Mouse (Mus musculus): ENCODE measurements at regions not wholly inside any gene's neighbourhood (a gene's known extent, or its start where the extent isn't known, plus 50 kb on each side); places are given as distances from the start of the nearest gene placed in this dataset.

DNA sequence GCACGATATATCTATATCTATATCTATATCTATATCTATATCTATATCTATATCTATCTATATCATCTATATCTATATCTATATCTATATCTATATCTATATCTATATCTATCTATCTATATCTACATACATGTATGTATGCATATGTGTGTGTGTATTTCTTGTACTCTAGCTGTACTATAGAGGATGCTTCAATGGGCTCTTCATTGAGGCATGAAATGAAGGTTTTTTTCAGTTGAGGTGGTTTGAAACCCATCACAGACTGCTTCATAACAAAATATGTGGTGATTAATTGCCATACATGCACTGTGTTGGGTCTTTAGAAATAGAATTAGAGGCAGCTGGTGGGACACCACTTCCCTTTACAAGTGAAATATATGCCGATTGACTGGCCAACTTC lies 177.9 kb upstream of the Ogfrl1 start:
- Histone ChIP-seq H3K4me3 (ENCODE audit: insufficient read depth, low read length) (no peak overlapping the region), H3K4me1 (ENCODE audit: control insufficient read depth, insufficient read depth, low read length) (no peaks in the 10 kb centered on the region), H3K27ac (ENCODE audit: insufficient read depth, low read length) (no peak overlapping the region)
- TF ChIP-seq POLR2A (IDR thresholded peaks at IDR 0.05; ENCODE audit: extremely low read depth, insufficient read depth, low read length) (no peak), CTCF (IDR thresholded peaks at IDR 0.05; ENCODE audit: extremely low read depth, insufficient read depth, low read length) (no peak)

DNA sequence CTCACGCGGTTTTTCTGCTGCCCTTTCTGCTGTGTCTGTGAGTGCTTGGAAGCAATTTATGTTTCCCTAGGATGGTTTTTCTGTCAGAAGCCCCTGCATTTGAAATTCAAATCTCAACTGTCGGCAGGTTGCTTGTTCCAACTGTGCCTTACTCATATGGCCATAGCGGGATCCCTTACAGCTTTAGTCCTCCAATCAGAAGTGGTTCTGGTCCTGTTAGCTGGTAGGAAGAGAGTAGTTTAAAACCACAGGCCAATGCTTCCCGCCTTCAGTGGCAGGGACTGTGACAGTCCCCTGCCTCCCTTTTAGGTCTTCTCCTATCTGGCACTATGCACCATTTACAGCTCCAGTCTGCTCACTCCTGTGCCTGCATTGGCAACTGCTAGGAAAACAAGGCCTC lies 178.6 kb upstream of the Ogfrl1 start:
- TF ChIP-seq POLR2A (IDR thresholded peaks at IDR 0.05; ENCODE audit: extremely low read depth, insufficient read depth, low read length) (no peak), CTCF (IDR thresholded peaks at IDR 0.05; ENCODE audit: extremely low read depth, insufficient read depth, low read length) (no peak)
- no peak overlapping the region for H3K4me3 ChIP-seq (ENCODE audit: insufficient read depth, low read length)
- no peaks in the 10 kb centered on the region for H3K4me1 ChIP-seq (ENCODE audit: control insufficient read depth, insufficient read depth, low read length)
- H3K27ac ChIP-seq (ENCODE audit: insufficient read depth, low read length) = no peak overlapping the region

DNA sequence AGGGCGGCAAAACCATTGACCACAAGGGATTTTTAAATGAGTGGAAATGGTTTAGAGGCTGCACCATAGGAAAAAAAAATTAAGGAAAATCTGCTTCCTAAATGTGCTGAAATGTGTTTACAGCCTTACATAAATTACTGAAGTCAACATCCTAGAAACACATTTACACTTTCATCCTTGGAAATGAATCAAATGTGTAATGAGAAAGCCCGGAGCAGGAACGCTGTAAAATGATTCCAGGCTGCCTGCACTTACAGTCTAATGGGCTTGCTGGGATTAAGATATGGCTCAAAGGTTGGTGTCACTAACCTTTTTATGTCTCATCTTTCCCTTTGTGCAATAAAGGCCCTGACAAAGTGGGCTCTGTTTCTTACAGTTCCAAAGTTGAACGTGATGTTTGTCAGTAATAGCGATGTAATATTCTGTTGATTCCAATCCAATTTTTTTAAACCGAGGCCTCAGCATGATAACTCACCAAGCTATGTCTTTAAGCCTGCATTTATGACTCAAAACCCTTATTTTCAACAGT lies 172.1 kb upstream of the B3gat2 start:
- no peak overlapping the region for H3K4me3 ChIP-seq (ENCODE audit: insufficient read depth, low read length)
- TF ChIP-seq POLR2A (IDR thresholded peaks at IDR 0.05; ENCODE audit: extremely low read depth, insufficient read depth, low read length) = no peak
- TF ChIP-seq CTCF (IDR thresholded peaks at IDR 0.05; ENCODE audit: extremely low read depth, insufficient read depth, low read length) = no peak
- no peak overlapping the region for H3K27ac ChIP-seq (ENCODE audit: insufficient read depth, low read length)
- no peaks in the 10 kb centered on the region for H3K4me1 ChIP-seq (ENCODE audit: control insufficient read depth, insufficient read depth, low read length)

GRCm38 (mm10) chr1:23602710-23603291 lies 158.8 kb upstream of the B3gat2 start:
- H3K27ac ChIP-seq (ENCODE audit: insufficient read depth, low read length) = no peak overlapping the region
- no peak for TF ChIP-seq CTCF (IDR thresholded peaks at IDR 0.05; ENCODE audit: extremely low read depth, insufficient read depth, low read length)
- no peak for TF ChIP-seq POLR2A (IDR thresholded peaks at IDR 0.05; ENCODE audit: extremely low read depth, insufficient read depth, low read length)
- no peak overlapping the region for H3K4me3 ChIP-seq (ENCODE audit: insufficient read depth, low read length)
- no peaks in the 10 kb centered on the region for H3K4me1 ChIP-seq (ENCODE audit: control insufficient read depth, insufficient read depth, low read length)

- no peaks in the 10 kb centered on the region for H3K4me1 ChIP-seq (ENCODE audit: control insufficient read depth, insufficient read depth, low read length)
- H3K27ac ChIP-seq (ENCODE audit: insufficient read depth, low read length) = no peak overlapping the region
- TF ChIP-seq CTCF (IDR thresholded peaks at IDR 0.05; ENCODE audit: extremely low read depth, insufficient read depth, low read length) (no peak), POLR2A (IDR thresholded peaks at IDR 0.05; ENCODE audit: extremely low read depth, insufficient read depth, low read length) (no peak)
- H3K4me3 ChIP-seq (ENCODE audit: insufficient read depth, low read length) = no peak overlapping the region
Measured at GRCm38 (mm10) chr1:23629366-23629765, 132.2 kb upstream of the B3gat2 start.

GRCm38 (mm10) chr1:23645093-23645492 lies 116.5 kb upstream of the B3gat2 start:
- TF ChIP-seq CTCF (IDR thresholded peaks at IDR 0.05; ENCODE audit: extremely low read depth, insufficient read depth, low read length) (no peak), POLR2A (IDR thresholded peaks at IDR 0.05; ENCODE audit: extremely low read depth, insufficient read depth, low read length) (no peak)
- Histone ChIP-seq H3K27ac (ENCODE audit: insufficient read depth, low read length) (no peak overlapping the region), H3K4me1 (ENCODE audit: control insufficient read depth, insufficient read depth, low read length) (no peaks in the 10 kb centered on the region), H3K4me3 (ENCODE audit: insufficient read depth, low read length) (no peak overlapping the region)

GRCm38 (mm10) chr1:23648875-23649506 lies 112.6 kb upstream of the B3gat2 start:
- TF ChIP-seq CTCF (IDR thresholded peaks at IDR 0.05; ENCODE audit: extremely low read depth, insufficient read depth, low read length) = no peak
- TF ChIP-seq POLR2A (IDR thresholded peaks at IDR 0.05; ENCODE audit: extremely low read depth, insufficient read depth, low read length) = no peak
- no peaks in the 10 kb centered on the region for H3K4me1 ChIP-seq (ENCODE audit: control insufficient read depth, insufficient read depth, low read length)
- no peak overlapping the region for H3K27ac ChIP-seq (ENCODE audit: insufficient read depth, low read length)
- H3K4me3 ChIP-seq (ENCODE audit: insufficient read depth, low read length) = no peak overlapping the region

DNA sequence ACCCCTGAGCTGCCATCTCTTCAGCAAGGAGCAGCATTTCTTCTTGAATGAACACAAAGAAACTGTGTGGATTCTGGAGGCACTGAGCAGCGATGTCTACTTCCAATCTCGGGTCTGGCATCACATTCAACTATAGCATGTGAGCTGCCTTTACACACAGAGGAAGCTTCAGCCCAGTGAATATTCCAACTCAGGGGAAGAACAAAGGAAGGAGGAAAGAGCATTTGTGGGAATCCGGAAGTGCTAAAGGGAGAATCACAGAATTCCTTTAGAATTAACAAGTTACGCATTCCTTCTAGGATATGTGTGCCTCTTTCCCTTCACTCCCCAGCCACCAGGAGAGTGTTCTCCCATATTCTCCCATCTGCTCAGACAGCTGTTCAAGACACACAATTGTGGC lies 111.7 kb upstream of the B3gat2 start:
- Histone ChIP-seq H3K27ac (ENCODE audit: insufficient read depth, low read length) (no peak overlapping the region), H3K4me1 (ENCODE audit: control insufficient read depth, insufficient read depth, low read length) (no peaks in the 10 kb centered on the region), H3K4me3 (ENCODE audit: insufficient read depth, low read length) (no peak overlapping the region)
- TF ChIP-seq POLR2A (IDR thresholded peaks at IDR 0.05; ENCODE audit: extremely low read depth, insufficient read depth, low read length) (no peak), CTCF (IDR thresholded peaks at IDR 0.05; ENCODE audit: extremely low read depth, insufficient read depth, low read length) (no peak)

- no peak for TF ChIP-seq POLR2A (IDR thresholded peaks at IDR 0.05; ENCODE audit: extremely low read depth, insufficient read depth, low read length)
- no peak for TF ChIP-seq CTCF (IDR thresholded peaks at IDR 0.05; ENCODE audit: extremely low read depth, insufficient read depth, low read length)
- Histone ChIP-seq H3K4me1 (ENCODE audit: control insufficient read depth, insufficient read depth, low read length) (no peaks in the 10 kb centered on the region), H3K27ac (ENCODE audit: insufficient read depth, low read length) (no peak overlapping the region), H3K4me3 (ENCODE audit: insufficient read depth, low read length) (no peak overlapping the region)
Measured at GRCm38 (mm10) chr1:23653628-23654027, 107.9 kb upstream of the B3gat2 start.

GRCm38 (mm10) chr1:23655768-23656167 lies 105.8 kb upstream of the B3gat2 start:
- Histone ChIP-seq H3K4me1 (ENCODE audit: control insufficient read depth, insufficient read depth, low read length) (no peaks in the 10 kb centered on the region), H3K4me3 (ENCODE audit: insufficient read depth, low read length) (no peak overlapping the region), H3K27ac (ENCODE audit: insufficient read depth, low read length) (no peak overlapping the region)
- TF ChIP-seq CTCF (IDR thresholded peaks at IDR 0.05; ENCODE audit: extremely low read depth, insufficient read depth, low read length) = no peak
- no peak for TF ChIP-seq POLR2A (IDR thresholded peaks at IDR 0.05; ENCODE audit: extremely low read depth, insufficient read depth, low read length)
